Mouse (Mus musculus) kidney, adult 2 months (tissue): ENCODE measurements around the gene Dlec1.

Source experiments
- CTCF ChIP-seq: fragments of 200-500 bp; conservative IDR thresholded peaks from 2 replicates; pipeline ENCODE4 v1.5.1; 2011; ENCODE audit warnings: low read depth, mild to moderate bottlenecking, control low read depth, low read length, moderate library complexity, mixed read lengths; ENCODE audit not compliant: insufficient read depth, insufficient read length
- POLR2A ChIP-seq: fragments of 200-500 bp; IDR thresholded peaks from one replicate; pipeline ENCODE4 v1.6.1; 2011; ENCODE audit warnings: low read depth, low read length, control low read depth

GRCm38 (mm10) chr9:119138836-119139235 is 36.6 kb downstream of the Dlec1 start:
- TF ChIP-seq POLR2A (no peak), CTCF (no peak)
